Comparison of ENCODE assay signal across 23 mouse cellular contexts in the genomic region with DNA sequence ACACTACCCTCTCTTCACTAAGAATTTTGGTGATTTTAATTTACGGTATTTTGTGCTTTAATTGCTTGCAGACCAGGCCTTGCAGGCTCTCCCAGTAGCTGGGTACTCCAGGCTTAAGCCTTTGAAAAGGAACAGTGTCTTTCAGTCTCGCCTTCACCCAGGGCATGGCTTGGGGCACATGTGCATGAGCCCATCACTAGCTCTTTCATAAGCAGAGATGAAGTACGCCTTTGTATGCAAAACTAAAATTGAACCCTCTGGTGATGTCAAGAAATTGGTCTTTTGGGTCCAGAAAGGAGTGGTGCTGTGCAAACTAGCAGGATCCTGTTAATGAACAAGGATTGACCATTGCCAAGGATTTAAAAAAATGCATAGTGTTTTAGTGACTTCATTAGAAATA. TPM values are rescaled to one million over a fixed set of nuclear protein-coding genes. Genes with fewer than 3 reads are reported as not detected.
DNase-seq lines count a peak whose midpoint lies in the region; ATAC-seq and TF ChIP-seq lines count a peak whose summit lies in the region.
"Had no signal": no experiment of that assay in that cellular context is flagged by ENCODE, and none has a peak within 500 bp of the region (broad histone marks: within the 10 kb centered on the region; RNA-seq: fewer than 3 reads in every experiment).

No protein-coding gene starts in this region.

- no peak overlapping the region for H3K9ac ChIP-seq in forebrain, postnatal 0 days
- no peak overlapping the region for H3K9ac ChIP-seq in forebrain, embryonic 15.5 days (replicated peaks)
- no peak overlapping the region for H3K9ac ChIP-seq in embryonic facial prominence, embryonic 11.5 days (replicated peaks; ENCODE audit: low read length)
- no peak overlapping the region for H3K9ac ChIP-seq in neural tube, embryonic 15.5 days (replicated peaks)
- H3K9ac ChIP-seq: forebrain, embryonic 13.5 days; midbrain, embryonic 13.5 days had no signal

- H3K4me3 ChIP-seq in forebrain, postnatal 0 days (ENCODE audit: low read depth, low read length): no peak overlapping the region
- H3K4me3 ChIP-seq in forebrain, embryonic 15.5 days: no peak overlapping the region
- H3K4me3 ChIP-seq in embryonic facial prominence, embryonic 11.5 days (ENCODE audit: low read depth, low read length): no peak overlapping the region
- H3K4me3 ChIP-seq in neural tube, embryonic 15.5 days (replicated peaks): no peak overlapping the region
- H3K4me3 ChIP-seq: forebrain, embryonic 13.5 days; heart, adult 2 months; hindbrain, embryonic 10.5 days; midbrain, embryonic 13.5 days had no signal

- ATAC-seq in forebrain, postnatal 0 days: peak; percentile 60
- ATAC-seq in forebrain, embryonic 15.5 days (replicated peaks): no peak
- ATAC-seq in embryonic facial prominence, embryonic 11.5 days (replicated peaks; ENCODE audit: insufficient number of reproducible peaks, low FRiP score, low TSS enrichment, low read depth): no peak
- ATAC-seq in neural tube, embryonic 15.5 days (ENCODE audit: low FRiP score): no peak
- ATAC-seq: forebrain, embryonic 13.5 days; inflammation-experienced regulatory T-cells, adult 6 months; midbrain, embryonic 13.5 days had no signal

- H3K36me3 ChIP-seq in forebrain, postnatal 0 days (ENCODE audit: insufficient read depth): 0 out of 2 replicates have a peak, but pooled peaks cover 3% of the 10 kb centered on the region
- H3K36me3 ChIP-seq in forebrain, embryonic 15.5 days: 0 out of 2 replicates have a peak, but pooled peaks cover 4% of the 10 kb centered on the region
- H3K36me3 ChIP-seq in embryonic facial prominence, embryonic 11.5 days (replicated peaks; ENCODE audit: control insufficient read depth, insufficient read depth, low read depth, low read length): no peaks in the 10 kb centered on the region
- peaks cover 9% of the 10 kb centered on the region; the same call in 1 of the 2 replicates for H3K36me3 ChIP-seq in neural tube, embryonic 15.5 days

- DNase-seq in forebrain, postnatal 0 days: no peak
- DNase-seq in layer of hippocampus, adult 9-11 months: peak; percentile 61
- no peak for DNase-seq in layer of hippocampus, adult 11-12 months (ENCODE audit: low spot score)
- DNase-seq in embryonic facial prominence, embryonic 11.5 days (ENCODE audit: low spot score): peak; percentile 38
- peak; percentile 15 for DNase-seq in mesoderm, embryonic 11.5 days (ENCODE audit: low read depth, low spot score)
- DNase-seq: adrenal gland, adult 8-10 months; cerebellum, adult 11 months; cerebellum, postnatal 14 days; heart, adult 2 months; lung, adult 18-20 months; lung, postnatal 4 days; right cerebral cortex, adult 18-20 months; thymus, postnatal 14 days had no signal

- no peaks in the 10 kb centered on the region for H3K27me3 ChIP-seq in forebrain, postnatal 0 days (ENCODE audit: insufficient read depth, low read length)
- no peaks in the 10 kb centered on the region for H3K27me3 ChIP-seq in forebrain, embryonic 15.5 days
- H3K27me3 ChIP-seq in embryonic facial prominence, embryonic 11.5 days (ENCODE audit: control insufficient read depth, insufficient read depth, low read length): no peaks in the 10 kb centered on the region
- H3K27me3 ChIP-seq in neural tube, embryonic 15.5 days (replicated peaks): no peaks in the 10 kb centered on the region
- H3K27me3 ChIP-seq: CH12.LX; forebrain, embryonic 13.5 days; midbrain, embryonic 13.5 days had no signal

- no peaks in the 10 kb centered on the region for H3K4me1 ChIP-seq in forebrain, postnatal 0 days (ENCODE audit: insufficient read depth)
- no peaks in the 10 kb centered on the region for H3K4me1 ChIP-seq in forebrain, embryonic 15.5 days
- H3K4me1 ChIP-seq in embryonic facial prominence, embryonic 11.5 days (ENCODE audit: control insufficient read depth, insufficient read depth, low read length): no peaks in the 10 kb centered on the region
- H3K4me1 ChIP-seq in neural tube, embryonic 15.5 days: no peaks in the 10 kb centered on the region
- H3K4me1 ChIP-seq: forebrain, embryonic 13.5 days; hindbrain, embryonic 10.5 days; midbrain, embryonic 13.5 days had no signal

- H3K27ac ChIP-seq in forebrain, postnatal 0 days (ENCODE audit: low read depth, low read length): no peak overlapping the region
- H3K27ac ChIP-seq in forebrain, embryonic 15.5 days (replicated peaks): no peak overlapping the region
- H3K27ac ChIP-seq in embryonic facial prominence, embryonic 11.5 days (replicated peaks; ENCODE audit: low read depth, low read length): no peak overlapping the region
- H3K27ac ChIP-seq in neural tube, embryonic 15.5 days (replicated peaks): no peak overlapping the region
- H3K27ac ChIP-seq: forebrain, embryonic 13.5 days; heart, adult 2 months; hindbrain, embryonic 10.5 days; midbrain, embryonic 13.5 days had no signal

- H3K4me2 ChIP-seq in forebrain, postnatal 0 days (ENCODE audit: low read depth): no peak overlapping the region
- no peak overlapping the region for H3K4me2 ChIP-seq in forebrain, embryonic 15.5 days (replicated peaks)
- no peak overlapping the region for H3K4me2 ChIP-seq in embryonic facial prominence, embryonic 11.5 days (ENCODE audit: low read depth, low read length)
- H3K4me2 ChIP-seq in neural tube, embryonic 15.5 days: no peak overlapping the region
- H3K4me2 ChIP-seq: forebrain, embryonic 13.5 days; midbrain, embryonic 13.5 days had no signal

- no peaks in the 10 kb centered on the region for H3K9me3 ChIP-seq in forebrain, postnatal 0 days (ENCODE audit: low read length)
- H3K9me3 ChIP-seq in forebrain, embryonic 15.5 days: no peaks in the 10 kb centered on the region
- no peaks in the 10 kb centered on the region for H3K9me3 ChIP-seq in embryonic facial prominence, embryonic 11.5 days (replicated peaks; ENCODE audit: control insufficient read depth, low read length)
- H3K9me3 ChIP-seq in neural tube, embryonic 15.5 days (replicated peaks): no peaks in the 10 kb centered on the region
- H3K9me3 ChIP-seq: forebrain, embryonic 13.5 days; hindbrain, embryonic 10.5 days; midbrain, embryonic 13.5 days had no signal

- 70% methylated on average over 3 of the region's 3 CpGs for WGBS in forebrain, postnatal 0 days
- 71% methylated on average over 3 of the region's 3 CpGs for WGBS in forebrain, embryonic 15.5 days
- WGBS in embryonic facial prominence, embryonic 11.5 days: 39% methylated on average over 3 of the region's 3 CpGs
- 69% methylated on average over 3 of the region's 3 CpGs for WGBS in neural tube, embryonic 15.5 days

- no peak for TF ChIP-seq CTCF in forebrain, postnatal 0 days (IDR thresholded peaks at IDR 0.05; ENCODE audit: low read depth)

RNA-seq across cellular contexts. Expression of a gene that starts 10.7 kb away (rescaled TPM):
- total RNA-seq in forebrain, postnatal 0 days (2014; rRNA removed): 10.0 and 15.0 TPM in 2 replicates
- polyA plus RNA-seq in forebrain, postnatal 0 days (2015; fragmentation: Nextera tagmentation; extraction: Ambion mirVana): 20.5 and 23.2 TPM in 2 replicates
- polyA plus RNA-seq in forebrain, embryonic 15.5 days (2015; fragmentation: Nextera tagmentation; extraction: Ambion mirVana): 15.0 and 15.4 TPM in 2 replicates
- polyA plus RNA-seq in embryonic facial prominence, embryonic 11.5 days (2014; fragmentation: Nextera tagmentation; extraction: Ambion mirVana): 23.1 and 23.3 TPM in 2 replicates
- polyA plus RNA-seq in neural tube, embryonic 15.5 days (2015; fragmentation: Nextera tagmentation; extraction: Ambion mirVana): 24.0 and 31.9 TPM in 2 replicates

RNA-seq across cellular contexts. Expression of a gene that starts 20.8 kb away (rescaled TPM):
- 0.10 TPM in 1 of 2 replicates, not detected in the other for total RNA-seq in forebrain, postnatal 0 days (2014; rRNA removed)
- 0.13 TPM in 1 of 2 replicates, not detected in the other for polyA plus RNA-seq in forebrain, postnatal 0 days (2015; fragmentation: Nextera tagmentation; extraction: Ambion mirVana)
- not detected in 2 replicates for polyA plus RNA-seq in forebrain, embryonic 15.5 days (2015; fragmentation: Nextera tagmentation; extraction: Ambion mirVana)
- 0.07 TPM in 1 of 2 replicates, not detected in the other for polyA plus RNA-seq in embryonic facial prominence, embryonic 11.5 days (2014; fragmentation: Nextera tagmentation; extraction: Ambion mirVana)
- polyA plus RNA-seq in neural tube, embryonic 15.5 days (2015; fragmentation: Nextera tagmentation; extraction: Ambion mirVana): 0.14 and 0.15 TPM in 2 replicates
- total RNA-seq: CH12.LX; gastrocnemius, adult 8-10 months; heart, adult 2 months; layer of hippocampus, adult 18-20 months; liver, adult 2 months had no signal
- polyA plus RNA-seq: forebrain, embryonic 13.5 days; heart, adult 2 months; inflammation-experienced regulatory T-cells, adult 6 months; liver, adult 2 months; midbrain, embryonic 13.5 days had no signal

Comparison
In these comparisons a context has a peak if more than half of its experiments do, and no peak if none do; other contexts are left out.
1. DNase-seq: peak in layer of hippocampus, adult 9-11 months (single experiment), embryonic facial prominence, embryonic 11.5 days (single experiment) and mesoderm, embryonic 11.5 days (single experiment); none in forebrain, postnatal 0 days (single experiment) and layer of hippocampus, adult 11-12 months (single experiment).